Mouse (Mus musculus) liver, adult (tissue): ENCODE measurements at regions not wholly inside any gene's neighbourhood (a gene's known extent, or its start where the extent isn't known, plus 50 kb on each side); places are given as distances from the start of the nearest gene placed in this dataset.

Experiments
- GATA4 ChIP-seq: IDR thresholded peaks from 2 replicates; pipeline ENCODE4 v1.6.1; 2014; ENCODE audit warnings: mild to moderate bottlenecking, low read length; ENCODE audit not compliant: insufficient replicate concordance

GRCm38 (mm10) chr10:37799397-37799796 is 660.7 kb upstream of the Marcks start:
- no peak for TF ChIP-seq GATA4

GRCm38 (mm10) chr10:37798285-37798684 is 659.6 kb upstream of the Marcks start:
- TF ChIP-seq GATA4, result no peak

- TF ChIP-seq GATA4, result no peak
Measured at GRCm38 (mm10) chr10:37797701-37798100, 659.0 kb upstream of the Marcks start.

GRCm38 (mm10) chr10:37792878-37793277 is 654.2 kb upstream of the Marcks start:
- no peak for TF ChIP-seq GATA4

- TF ChIP-seq GATA4, result no peak
Measured at GRCm38 (mm10) chr10:37788049-37788448, 649.3 kb upstream of the Marcks start.

GRCm38 (mm10) chr10:37779383-37780302 is 640.9 kb upstream of the Marcks start:
- TF ChIP-seq GATA4, result no peak

- no peak for TF ChIP-seq GATA4
Measured at GRCm38 (mm10) chr10:37760542-37761367, 622.0 kb upstream of the Marcks start.

- no peak for TF ChIP-seq GATA4
Measured at GRCm38 (mm10) chr10:37741581-37741980, 602.9 kb upstream of the Marcks start.

- TF ChIP-seq GATA4, result no peak
Measured at GRCm38 (mm10) chr10:37739024-37739423, 600.3 kb upstream of the Marcks start.

GRCm38 (mm10) chr10:37725609-37726008 is 586.9 kb upstream of the Marcks start:
- no peak for TF ChIP-seq GATA4

GRCm38 (mm10) chr10:37720748-37721147 is 582.0 kb upstream of the Marcks start:
- TF ChIP-seq GATA4, result peak; percentile 55; the same call in 1 of the 2 replicates

- no peak for TF ChIP-seq GATA4
Measured at GRCm38 (mm10) chr10:37716946-37717345, 578.2 kb upstream of the Marcks start.

- TF ChIP-seq GATA4, result peak; percentile 62; the same call in 1 of the 2 replicates
Measured at GRCm38 (mm10) chr10:37711459-37711858, 572.7 kb upstream of the Marcks start.

- TF ChIP-seq GATA4, result no peak
Measured at GRCm38 (mm10) chr10:37694041-37694690, 555.4 kb upstream of the Marcks start.

- TF ChIP-seq GATA4, result no peak
Measured at GRCm38 (mm10) chr10:37692851-37693250, 554.1 kb upstream of the Marcks start.

- no peak for TF ChIP-seq GATA4
Measured at GRCm38 (mm10) chr10:37691939-37692338, 553.2 kb upstream of the Marcks start.

GRCm38 (mm10) chr10:37683101-37683500 is 544.4 kb upstream of the Marcks start:
- TF ChIP-seq GATA4, result no peak
